Mouse (Mus musculus) bone marrow macrophage, adult 2 months (primary cell): ENCODE results near the gene Acnat2.
"Not testable (repeated sequence)": the region's sequence is repeated elsewhere in the genome, so short reads cannot be mapped to it uniquely, and the experiment has no call there.

Experiments used
- CTCF ChIP-seq: IDR thresholded peaks from 2 replicates; pipeline ENCODE4 v1.5.1; 2012; ENCODE audit warnings: low read depth, mild to moderate bottlenecking, low read length, moderate library complexity
- POLR2A ChIP-seq: IDR thresholded peaks from 2 replicates; pipeline ENCODE4 v1.6.1; 2012; ENCODE audit warnings: mild to moderate bottlenecking, low read depth, low read length, borderline replicate concordance

DNA sequence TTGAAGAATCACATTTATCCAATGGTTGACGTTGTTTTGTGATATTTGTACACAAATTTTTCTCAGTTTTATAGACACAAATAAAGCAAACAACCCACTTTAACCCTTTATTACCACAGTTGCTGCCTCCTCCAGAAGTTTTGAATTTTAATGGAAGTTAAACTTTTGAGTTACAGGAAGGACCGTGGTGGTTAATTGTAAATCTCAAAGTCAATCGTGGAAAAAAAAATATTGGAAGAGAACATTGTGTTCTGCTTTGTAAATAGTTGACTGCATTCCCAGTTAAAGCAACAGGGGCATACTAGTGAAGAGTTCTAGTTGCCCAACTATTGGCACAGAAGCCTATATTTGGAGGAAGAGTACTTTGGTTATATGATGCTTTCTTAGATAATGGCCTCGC lies 70.0 kb downstream of the Acnat2 start:
- not testable (repeated sequence) for TF ChIP-seq POLR2A, CTCF
